Mouse (Mus musculus) gonadal fat pad, adult 2 months (tissue): ENCODE data around the gene Vldlr. TPM values are rescaled to one million over a fixed set of nuclear protein-coding genes. Genes with fewer than 3 reads are reported as not detected.

Experiments
- DNase-seq: peaks from one replicate; pipeline ENCODE4 v3.0.0-alpha.2; 2012; ENCODE audit warnings: low read depth
- polyA plus RNA-seq: library from polyadenylated mRNA; depleted of rRNA; stranded (reverse); fragments of >200 nt; gene quantifications from 2 replicates; pipeline ENCODE4 v1.2.3, GENCODE M21; 2012; rRNA removed

Gene Vldlr
- 39.0 and 40.3 TPM in 2 replicates for polyA plus RNA-seq

DNA sequence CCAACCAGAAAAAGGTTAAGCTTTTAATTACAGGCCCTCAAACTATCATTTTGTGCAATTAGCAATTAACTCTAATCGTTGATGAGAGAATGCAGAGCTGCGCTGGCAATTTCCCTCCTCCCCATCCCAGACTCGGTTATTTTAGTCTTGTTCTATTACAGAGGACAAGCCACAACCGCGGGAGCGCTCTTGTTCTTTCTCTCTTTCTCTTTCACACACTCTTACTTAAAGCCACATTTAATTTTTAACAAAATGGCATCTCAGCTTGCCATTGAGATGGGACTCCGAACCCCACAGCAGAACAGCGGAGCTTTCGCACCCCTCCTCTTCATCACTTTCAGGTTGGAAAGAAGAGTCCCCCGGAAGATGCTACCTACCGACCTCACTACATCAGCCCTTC, at the start of gene Vldlr:
TSS of gene Vldlr (plus strand) at position 167 of the 400 bp plus-strand sequence.
- DNase-seq: no peak

DNA sequence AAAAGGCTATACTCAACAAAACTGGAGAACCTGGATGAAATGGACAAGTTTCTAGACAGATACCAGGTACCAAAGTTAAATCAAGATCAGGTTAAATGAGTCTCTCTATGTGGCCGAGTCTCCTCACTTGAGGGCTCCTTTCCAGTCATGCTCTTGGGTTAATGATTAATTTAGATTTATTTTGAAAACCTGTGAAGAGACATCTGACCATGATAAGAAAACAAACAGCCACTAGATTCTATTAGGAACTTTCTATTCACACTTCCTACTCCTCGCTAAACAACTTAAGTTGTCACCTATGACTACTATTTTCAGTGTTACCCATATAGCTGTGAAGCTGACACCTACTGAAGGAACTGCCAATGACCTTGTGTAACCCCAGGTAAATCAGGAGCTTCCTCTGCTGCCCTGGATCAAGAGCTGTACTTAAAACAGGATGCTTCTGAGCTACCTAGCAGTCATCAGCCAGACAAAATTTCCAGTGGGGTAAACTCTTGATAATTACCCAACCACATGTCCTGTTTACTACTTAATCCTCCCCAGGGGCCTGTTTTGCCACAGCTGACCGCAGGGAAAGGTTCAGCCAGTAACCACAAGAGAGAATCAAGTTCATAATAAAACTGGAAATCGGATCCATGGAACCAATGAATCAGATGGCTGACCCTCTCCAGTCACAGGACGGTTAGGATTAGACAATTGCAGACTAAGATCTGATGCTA, 48.5 kb upstream of the Vldlr start:
- DNase-seq: no peak

DNA sequence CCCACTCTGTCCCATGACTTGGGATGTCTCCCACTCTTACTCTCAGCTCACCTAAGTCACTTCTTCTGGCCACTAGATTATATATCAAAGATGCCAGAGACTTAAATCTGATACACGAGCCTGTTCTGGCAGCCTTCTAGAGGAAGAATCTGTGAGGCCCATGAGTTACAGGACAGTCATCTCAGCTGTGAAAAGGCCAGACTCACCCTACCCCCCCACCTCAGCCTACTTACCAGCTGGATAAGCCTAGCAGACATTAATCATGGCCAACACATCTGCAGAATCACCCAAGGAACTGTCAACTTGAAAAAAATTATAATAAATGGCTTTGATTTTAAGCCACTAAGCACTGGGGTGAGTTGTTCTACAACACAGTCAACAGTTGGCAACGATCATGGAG, 42.4 kb upstream of the Vldlr start:
- no peak for DNase-seq

DNA sequence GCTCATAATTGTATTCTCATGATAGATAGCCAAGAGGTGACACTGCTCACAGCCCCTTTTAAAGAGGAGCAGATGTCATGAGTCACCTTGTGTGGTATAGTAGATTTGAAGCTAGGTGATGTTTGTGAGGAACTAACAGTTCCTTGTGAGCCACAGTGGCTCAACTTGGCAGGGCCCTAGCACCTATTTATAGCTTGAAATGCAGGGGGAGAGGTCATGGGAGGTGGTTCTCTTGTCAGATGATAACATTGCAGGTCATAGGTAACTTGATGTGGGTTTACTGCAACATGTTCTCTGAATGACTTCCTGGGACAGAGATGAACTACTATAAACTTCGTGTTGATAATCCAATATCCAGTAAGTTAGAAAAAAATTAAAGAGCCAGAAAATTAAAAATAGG, 40.7 kb upstream of the Vldlr start:
- no peak for DNase-seq

DNA sequence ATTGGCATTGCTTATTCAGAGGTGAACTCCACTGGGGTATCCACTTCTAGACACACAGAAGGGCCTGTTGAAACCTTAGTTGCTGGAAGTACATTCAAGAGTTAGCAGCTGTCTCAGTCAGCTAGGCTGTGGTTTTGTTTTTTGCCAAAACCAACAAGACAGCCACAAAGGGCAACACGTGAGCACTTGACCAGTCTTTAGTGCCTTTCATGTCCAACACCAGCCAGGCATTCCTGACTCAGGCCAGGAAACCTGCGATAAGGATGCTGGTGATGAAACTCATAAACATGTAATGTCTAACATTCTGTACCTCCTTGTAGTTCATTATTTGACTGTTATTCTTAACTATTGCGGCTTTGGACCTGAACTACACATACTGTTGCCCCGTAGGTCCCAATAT, 39.7 kb upstream of the Vldlr start:
- no peak for DNase-seq

DNA sequence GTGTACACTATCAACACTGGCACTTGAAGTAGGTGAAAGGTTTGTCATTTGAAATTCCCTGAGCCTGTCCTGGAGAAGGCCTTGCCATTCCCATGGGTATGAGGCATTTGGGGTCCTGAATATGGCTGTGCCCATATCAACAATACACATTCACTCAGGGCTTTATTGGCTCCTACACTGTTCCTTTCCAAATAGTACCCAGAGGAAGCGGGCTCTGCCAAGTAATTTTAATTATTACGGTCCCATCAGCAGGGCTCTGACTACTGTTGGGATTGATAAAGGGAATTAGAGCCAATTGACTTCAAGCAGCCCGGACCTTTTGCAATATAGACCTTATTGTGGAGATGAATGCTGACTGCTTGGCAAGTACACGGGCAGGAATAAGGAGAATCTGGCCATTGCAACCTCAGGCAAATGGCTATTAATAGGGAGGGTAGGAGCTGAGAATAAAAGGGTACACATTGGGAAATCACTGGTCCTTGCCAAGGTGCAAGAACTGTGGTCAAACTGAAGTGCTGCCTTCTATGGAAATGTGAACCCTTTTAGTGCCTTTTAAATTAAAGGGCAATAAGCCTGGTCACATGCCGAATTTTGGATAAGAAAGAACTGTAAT, 38.0 kb upstream of the Vldlr start:
- DNase-seq: peak; percentile 66

DNA sequence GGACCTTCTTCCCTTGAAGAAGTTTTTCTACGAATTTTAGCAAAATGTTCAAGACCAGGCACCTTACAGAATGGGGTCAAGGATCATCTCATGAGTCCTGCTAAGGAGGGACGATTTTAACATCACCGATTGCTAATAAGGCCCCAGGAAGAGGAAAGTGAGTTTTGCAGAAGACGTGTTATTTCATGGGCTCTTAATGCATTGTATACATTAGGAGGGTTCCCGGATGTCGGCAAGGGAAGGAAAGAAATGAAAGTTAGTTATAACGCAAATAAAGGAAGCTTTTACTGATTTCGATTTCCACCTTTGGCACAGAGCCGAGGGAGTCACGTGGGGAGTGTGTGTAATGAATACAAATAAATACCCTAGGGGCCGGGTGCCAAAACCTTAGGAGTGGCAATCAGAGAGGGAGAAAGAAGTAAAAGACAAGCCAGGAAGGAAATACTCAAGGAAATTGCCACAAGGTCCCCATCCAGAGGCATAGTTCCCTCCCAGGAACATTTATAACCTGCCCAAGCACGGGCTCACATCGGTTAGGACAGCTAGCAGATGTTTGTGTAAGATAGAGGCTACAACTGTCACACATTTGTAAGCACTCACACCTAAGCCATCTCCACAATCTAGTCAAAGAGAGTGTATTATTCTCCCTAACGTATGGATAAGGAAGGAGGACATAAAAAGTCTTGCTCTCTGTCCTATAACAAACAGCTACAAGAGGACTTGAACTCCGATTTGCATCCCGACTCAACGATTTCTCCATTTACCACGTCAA, 35.7 kb upstream of the Vldlr start:
- no peak for DNase-seq

DNA sequence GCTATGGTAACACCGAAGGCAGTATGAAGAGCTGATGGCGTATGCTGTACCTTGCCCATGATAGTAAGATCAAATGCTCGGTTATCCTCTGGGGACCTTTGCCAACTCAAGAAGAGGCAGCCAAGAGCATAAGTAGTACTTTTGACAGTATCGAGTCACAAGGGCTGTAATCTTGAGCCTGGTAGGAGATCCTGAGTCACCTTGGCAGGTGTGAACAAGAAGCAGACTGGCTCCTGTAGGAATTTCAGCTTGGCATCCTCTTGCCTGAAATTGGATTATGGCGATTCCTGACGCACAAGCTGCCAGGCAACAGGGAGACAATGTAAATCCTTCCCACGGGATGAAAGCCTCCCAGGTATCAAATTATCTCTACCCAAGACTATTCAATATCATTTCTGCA, 32.8 kb upstream of the Vldlr start:
- DNase-seq: peak; percentile 46

DNA sequence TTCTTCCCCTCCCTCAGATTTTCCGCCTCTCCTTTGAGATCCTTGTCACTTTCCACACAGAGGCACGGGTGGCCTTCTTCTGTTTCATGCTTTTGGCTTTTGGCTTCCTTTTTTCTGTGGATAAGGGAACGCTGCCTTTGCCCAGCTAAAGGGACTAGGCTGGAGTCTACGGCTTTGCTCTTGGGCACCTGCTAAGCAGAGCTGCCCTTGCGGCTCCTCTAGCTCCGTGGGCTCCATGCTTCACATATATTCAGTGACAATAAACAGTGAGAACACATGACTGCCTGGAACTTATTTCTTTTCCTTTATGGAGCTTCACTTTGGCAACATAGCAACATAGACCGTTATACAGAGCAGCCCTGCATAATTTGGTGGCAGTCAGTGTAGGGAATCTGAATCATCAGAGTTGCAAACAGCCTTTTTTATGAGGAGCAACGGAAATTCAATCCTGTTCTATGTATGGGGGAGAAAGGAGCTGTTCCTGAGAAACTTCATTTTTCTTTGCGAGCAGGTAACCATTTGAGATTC, 12.5 kb upstream of the Vldlr start:
- DNase-seq: no peak

DNA sequence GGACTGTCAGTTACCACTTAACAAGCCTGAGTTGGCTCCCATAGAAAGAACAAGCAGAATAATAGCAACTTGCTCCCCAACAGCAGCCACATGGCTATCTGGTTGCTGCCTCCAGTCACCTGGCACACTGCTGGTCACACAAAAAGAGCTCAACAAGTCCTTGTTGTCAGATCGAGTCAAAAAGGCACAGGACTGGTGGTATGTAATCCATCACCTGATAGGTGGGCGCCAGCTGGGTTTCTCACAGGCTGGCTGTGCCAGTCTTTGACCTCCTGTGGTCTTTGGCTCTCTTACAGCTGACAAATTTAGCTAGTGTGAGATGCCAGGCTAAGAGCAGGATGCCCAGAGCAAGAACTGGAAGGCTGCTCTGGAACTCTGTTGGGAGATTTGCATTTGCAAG, 5.3 kb upstream of the Vldlr start:
- DNase-seq: no peak

DNA sequence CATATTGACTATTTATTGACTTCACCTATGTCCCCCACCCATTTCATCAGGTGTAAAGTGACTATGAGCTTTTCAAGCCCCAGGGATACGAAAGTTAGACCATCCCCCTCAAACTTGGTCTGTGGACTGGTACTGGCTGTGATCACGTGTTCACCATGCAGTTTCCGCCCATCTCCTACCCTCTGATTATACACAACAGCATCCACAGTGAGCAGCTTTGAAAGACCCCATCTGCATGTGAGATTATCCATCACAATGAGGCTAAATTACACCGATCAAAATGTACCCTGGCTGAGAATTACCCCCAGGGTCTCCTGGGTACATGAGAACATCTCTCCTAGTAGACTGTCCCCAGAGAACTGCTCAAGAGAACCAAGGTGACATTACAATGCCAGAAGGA, 688 bp upstream of the Vldlr start:
- no peak for DNase-seq

DNA sequence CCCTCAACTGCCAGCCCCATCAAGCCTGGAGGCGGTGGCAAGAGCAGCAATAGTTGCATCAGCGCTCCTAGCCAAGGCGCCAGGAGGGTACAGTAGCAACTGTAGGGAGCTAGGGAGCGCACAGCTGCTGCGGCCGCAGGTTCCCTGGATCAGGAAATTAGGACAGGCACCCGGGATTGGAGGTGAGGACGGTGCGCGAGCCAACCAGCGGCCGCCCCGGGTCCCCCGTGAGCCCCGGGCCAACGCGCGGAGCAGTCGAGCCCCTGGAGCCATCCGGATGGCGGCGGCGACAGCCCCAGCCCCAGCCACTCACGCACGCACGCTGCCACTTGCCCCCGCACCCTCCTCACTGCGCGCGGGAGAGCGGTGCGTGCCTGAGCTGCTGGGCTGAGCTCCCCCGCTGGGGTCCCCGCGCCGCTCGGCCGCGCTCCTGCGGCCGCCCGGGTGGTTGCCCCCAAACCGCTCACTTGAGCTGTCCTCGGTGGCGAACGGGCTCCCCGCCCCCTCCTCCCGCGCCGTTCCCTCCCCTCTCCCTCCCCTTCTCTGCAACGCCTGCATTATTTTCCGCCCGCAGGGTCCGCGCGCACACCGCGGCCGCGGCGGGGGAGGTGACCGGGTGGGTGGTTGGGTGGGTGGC, 601 bp downstream of the Vldlr start:
- DNase-seq: no peak

DNA sequence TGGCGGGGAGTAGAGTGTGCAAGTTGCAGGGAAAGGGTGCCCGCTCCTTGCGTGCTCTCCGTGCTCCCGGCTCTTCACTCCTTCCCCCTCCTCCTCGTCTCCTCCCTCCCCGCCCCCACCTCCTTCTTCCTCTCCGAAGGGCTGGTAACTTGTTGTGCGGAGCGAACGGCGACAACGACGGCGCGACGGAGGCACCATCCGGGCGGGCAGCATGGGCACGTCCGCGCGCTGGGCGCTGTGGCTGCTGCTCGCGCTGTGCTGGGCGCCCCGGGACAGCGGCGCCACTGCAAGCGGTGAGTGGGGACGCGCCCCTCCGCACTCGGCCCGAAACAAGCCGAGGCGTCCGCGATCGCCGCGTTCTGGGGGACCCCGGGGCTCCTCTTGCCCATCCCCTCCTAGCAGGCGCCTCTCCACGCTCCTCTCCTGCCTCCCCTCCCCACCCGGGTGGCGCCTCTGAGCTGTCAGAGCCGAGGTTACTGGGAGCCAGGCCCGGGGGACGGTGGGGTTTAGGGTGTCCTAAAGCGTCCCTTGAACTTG, 1.2 kb downstream of the Vldlr start:
- DNase-seq: no peak

DNA sequence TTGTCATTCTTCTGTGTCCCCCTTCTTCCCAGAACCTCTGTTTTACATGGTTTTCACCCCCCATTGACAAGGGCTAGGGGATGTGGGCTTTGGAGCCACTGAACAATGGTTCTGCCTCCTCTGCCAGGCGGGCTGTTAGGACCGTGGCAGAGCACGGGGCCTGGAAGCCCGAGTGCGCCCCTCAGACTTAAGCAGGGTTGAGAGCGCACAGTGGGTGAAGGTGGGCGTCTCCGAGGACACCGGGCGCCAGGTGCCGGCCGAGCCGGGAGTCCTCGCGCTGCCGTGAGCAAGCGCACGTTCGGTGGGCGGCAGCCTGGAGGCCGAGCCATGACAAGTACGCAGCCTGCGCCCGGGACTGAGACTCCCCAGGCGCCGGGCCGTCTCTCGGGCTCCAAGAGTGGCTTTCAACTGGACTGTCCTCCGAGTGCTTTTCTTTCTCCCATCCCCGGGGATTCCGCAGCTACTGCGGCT, 1.7 kb downstream of the Vldlr start:
- no peak for DNase-seq

DNA sequence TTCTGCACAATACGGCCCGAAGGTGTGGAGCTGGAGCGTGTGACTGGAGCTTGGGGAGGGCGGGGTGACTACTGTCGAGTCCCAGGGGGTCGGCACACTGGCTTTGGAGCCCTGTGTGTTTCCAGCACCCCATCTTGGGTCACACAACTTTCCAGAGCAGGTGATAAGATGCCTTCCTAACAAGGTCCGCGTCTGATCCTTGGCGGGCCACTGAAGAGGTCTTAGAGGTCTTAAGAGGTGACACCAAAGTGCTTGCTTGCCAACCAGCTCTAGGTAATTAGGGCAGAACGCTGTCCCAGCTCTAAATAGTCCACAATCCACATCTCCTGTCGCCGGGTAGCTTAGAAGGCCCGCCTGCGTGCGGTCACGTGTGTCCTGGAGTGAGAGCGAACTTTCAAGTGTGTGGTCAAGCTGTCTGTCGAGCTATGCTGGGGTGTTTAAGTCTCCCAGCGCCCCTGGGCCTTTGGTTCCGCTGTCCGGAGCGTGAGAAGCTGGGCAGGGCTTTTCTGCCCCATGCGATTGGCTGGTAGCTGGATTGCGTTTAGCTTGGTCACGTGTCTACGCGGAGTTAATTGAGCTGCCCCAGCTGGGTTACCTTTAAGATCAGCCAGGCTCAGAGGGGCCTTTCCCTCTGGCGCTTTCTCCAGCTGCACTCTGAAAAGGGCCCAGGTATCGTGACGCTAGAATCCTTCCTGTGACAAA, 2.4 kb downstream of the Vldlr start:
- DNase-seq: no peak

DNA sequence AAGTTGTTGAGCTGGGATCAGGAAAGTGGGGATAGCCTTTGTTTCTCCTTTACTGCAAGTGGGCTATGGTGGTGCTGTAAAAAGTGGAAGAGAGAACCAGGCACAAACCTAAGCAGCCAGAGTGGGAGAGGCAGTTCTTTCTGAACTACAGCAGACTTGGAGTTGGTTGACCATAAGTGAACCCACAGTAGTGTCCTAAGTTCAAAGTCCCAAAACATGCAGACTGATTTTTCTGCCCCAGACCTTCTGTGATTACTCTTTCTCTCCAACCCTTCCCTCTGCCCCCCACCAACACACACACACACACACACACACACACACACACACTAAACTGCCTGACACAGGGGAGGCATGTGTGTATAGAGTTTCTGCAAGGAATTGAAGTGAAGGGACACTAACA, 3.3 kb downstream of the Vldlr start:
- DNase-seq: no peak

DNA sequence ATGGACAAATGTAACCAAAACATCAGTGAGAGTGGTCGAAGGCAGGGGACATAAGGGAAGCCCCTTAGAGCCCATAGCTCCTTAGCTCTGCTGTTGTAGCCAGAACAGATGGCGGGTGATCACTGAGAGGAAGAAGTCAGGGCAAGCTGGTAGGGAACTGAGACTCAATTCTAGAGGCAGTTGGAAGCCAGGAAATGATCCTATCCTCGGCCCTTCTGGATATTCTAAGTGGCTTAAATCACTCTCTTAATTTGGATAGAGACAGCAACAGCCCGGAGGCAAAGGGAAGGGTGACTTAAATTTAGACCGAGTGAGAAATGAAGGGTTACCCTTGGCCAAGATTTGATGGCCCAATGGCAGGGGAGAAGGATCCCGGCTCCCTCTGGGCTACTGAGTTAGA, 6.8 kb downstream of the Vldlr start:
- no peak for DNase-seq

DNA sequence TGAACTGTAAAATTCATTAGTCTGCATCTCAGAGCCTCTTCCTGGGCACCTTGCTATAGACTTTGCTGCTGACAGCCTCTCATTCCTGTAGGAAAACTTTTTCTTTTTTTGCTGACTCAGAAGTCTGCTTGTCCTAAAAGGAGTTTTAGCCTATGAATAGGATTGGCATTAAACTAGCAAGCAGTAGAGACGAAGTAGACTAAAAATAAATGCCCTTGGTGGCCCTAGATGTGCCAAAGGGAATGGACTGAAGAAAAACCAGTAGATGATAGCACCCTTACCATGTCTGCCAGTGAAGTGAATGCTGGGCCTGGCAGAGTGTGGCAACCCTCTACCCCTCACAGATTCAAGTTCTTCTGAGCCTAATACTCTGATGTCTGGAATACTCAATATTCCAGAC, 8.1 kb downstream of the Vldlr start:
- no peak for DNase-seq

DNA sequence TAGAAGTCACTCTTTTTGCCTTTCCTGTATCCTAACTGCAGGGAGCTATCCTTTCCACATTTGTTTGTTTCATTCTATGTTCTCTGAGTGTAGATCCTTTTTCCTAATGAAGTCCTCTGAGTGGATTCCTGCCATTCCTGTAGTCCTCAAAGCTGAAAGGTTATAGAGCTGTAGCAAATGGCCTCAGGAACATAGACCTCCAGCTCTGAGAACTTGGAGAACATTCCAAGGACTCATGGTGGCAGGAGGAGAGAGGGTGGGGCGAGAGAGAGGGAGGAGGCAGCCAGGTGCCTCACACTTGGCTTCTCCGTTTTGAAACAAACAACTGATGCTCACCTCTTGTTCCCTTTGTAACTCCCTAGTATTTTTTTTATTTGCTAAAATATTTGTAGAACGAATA, 10.3 kb downstream of the Vldlr start:
- DNase-seq: no peak

DNA sequence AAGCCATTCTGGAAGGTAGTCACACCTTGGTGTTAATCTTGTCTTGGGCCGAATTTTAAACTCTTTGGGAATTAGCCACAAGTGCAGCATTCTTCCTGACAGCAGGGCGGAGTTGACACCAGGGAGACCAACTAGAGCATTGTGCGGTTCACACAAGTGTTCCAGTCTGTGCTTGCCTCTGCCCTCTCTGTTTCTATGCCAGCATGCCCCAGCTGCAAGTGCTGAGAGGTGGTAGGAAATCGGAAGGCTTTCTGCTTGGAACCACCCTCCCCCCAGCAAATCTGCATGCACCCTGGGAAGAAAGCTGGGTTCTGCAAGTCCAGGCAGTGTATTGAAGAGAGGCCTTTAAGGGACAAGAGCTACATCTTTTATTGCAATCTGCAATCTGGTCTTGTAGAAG, 10.8 kb downstream of the Vldlr start:
- no peak for DNase-seq

DNA sequence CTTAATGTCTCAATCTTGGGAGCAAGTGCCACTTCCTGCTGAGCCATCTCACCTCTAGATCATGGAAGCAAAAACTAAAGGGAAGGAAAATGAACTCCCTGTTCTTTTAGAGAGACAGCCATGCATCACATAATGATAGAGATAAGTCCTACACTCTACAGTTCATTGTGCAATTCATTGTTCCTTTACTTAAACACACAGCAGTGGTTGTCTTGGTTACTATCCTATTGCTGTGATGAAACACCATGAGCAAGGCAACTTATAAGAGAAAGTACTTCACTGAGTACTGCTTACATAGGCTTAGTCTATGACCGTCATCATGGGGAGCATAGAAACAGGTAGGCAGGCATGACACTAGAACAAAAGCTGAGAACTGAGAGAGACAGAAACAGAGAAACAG, 12.0 kb downstream of the Vldlr start:
- DNase-seq: no peak
